Mouse (Mus musculus): ENCODE results near the gene Itga5. TPM values are rescaled to one million over a fixed set of nuclear protein-coding genes. Genes with fewer than 3 reads are reported as not detected.
"Not testable (repeated sequence)": the region's sequence is repeated elsewhere in the genome, so short reads cannot be mapped to it uniquely, and the experiment has no call there.

Gene Itga5
- 55.2 and 55.3 TPM in 2 replicates for polyA plus RNA-seq (2015; fragmentation: Nextera tagmentation; extraction: Ambion mirVana)

- peaks cover 2% of the 10 kb centered on the region; the same call in 1 of the 2 replicates for H3K36me3 ChIP-seq
- H3K27me3 ChIP-seq = no peaks in the 10 kb centered on the region
- whole genome bisulfite sequencing = under 1% methylated on average over 49 of the region's 51 CpGs
- peaks cover 47% of the 10 kb centered on the region for H3K4me1 ChIP-seq
- peak within 1 kb of the TSS; percentile 93 for H3K27ac ChIP-seq
- H3K9me3 ChIP-seq = no peaks in the 10 kb centered on the region
- peak within 1 kb of the TSS; percentile 97 for H3K4me3 ChIP-seq
- peak within 1 kb of the TSS; percentile 73 for H3K4me2 ChIP-seq (replicated peaks)
- peak within 1 kb of the TSS; percentile 95 for H3K9ac ChIP-seq
- peak; percentile 73 for ATAC-seq (ENCODE audit: low FRiP score, low read depth)
These were observed at the start of gene Itga5 for GRCm38 (mm10) chr15:103366376-103367149. Itga5 (minus strand) TSS chr15:103366763.

GRCm38 (mm10) chr15:103405586-103405985 lies 39.0 kb upstream of the Itga5 start:
- ATAC-seq (ENCODE audit: low FRiP score, low read depth); H3K4me1 ChIP-seq; H3K4me2 ChIP-seq (replicated peaks); H3K4me3 ChIP-seq; H3K9ac ChIP-seq; H3K36me3 ChIP-seq; H3K27ac ChIP-seq; H3K27me3 ChIP-seq; H3K9me3 ChIP-seq: not testable (repeated sequence)
- WGBS = 82% methylated on average over 3 of the region's 3 CpGs

- no peak for ATAC-seq (ENCODE audit: low FRiP score, low read depth)
- H3K4me1 ChIP-seq = no peaks in the 10 kb centered on the region
- H3K9me3 ChIP-seq = no peaks in the 10 kb centered on the region
- no peak overlapping the region for H3K27ac ChIP-seq
- no peak overlapping the region for H3K4me2 ChIP-seq (replicated peaks)
- no peaks in the 10 kb centered on the region for H3K36me3 ChIP-seq
- WGBS = 88% methylated on average over 5 of the region's 5 CpGs
- no peak overlapping the region for H3K9ac ChIP-seq
- H3K4me3 ChIP-seq = no peak overlapping the region
- no peaks in the 10 kb centered on the region for H3K27me3 ChIP-seq
These were observed 34.8 kb upstream of the Itga5 start for GRCm38 (mm10) chr15:103401361-103401760.

- H3K4me1 ChIP-seq = no peaks in the 10 kb centered on the region
- no peak overlapping the region for H3K9ac ChIP-seq
- no peak overlapping the region for H3K27ac ChIP-seq
- H3K4me2 ChIP-seq (replicated peaks) = no peak overlapping the region
- no peak overlapping the region for H3K4me3 ChIP-seq
- no peaks in the 10 kb centered on the region for H3K36me3 ChIP-seq
- H3K27me3 ChIP-seq = no peaks in the 10 kb centered on the region
- ATAC-seq (ENCODE audit: low FRiP score, low read depth) = no peak
- H3K9me3 ChIP-seq = no peaks in the 10 kb centered on the region
These were observed 27.0 kb upstream of the Itga5 start for GRCm38 (mm10) chr15:103393577-103393976.

GRCm38 (mm10) chr15:103388556-103389145 lies 22.1 kb upstream of the Itga5 start:
- H3K36me3 ChIP-seq = no peaks in the 10 kb centered on the region
- H3K4me2 ChIP-seq (replicated peaks) = no peak overlapping the region
- no peak overlapping the region for H3K9ac ChIP-seq
- peaks cover 10% of the 10 kb centered on the region for H3K4me1 ChIP-seq
- ATAC-seq (ENCODE audit: low FRiP score, low read depth) = peak; percentile 76; the same call in 1 of the 2 replicates
- H3K27ac ChIP-seq = no peak overlapping the region
- H3K27me3 ChIP-seq = no peaks in the 10 kb centered on the region
- 47% methylated on average over 4 of the region's 4 CpGs for WGBS
- no peak overlapping the region for H3K4me3 ChIP-seq
- no peaks in the 10 kb centered on the region for H3K9me3 ChIP-seq

GRCm38 (mm10) chr15:103383771-103384488 lies 17.4 kb upstream of the Itga5 start:
- H3K9ac ChIP-seq = 0 out of 2 replicates have a peak overlapping the region, but pooled peaks have one; percentile 3
- H3K4me3 ChIP-seq = no peak overlapping the region
- H3K27ac ChIP-seq = peak overlapping the region; percentile 34; the same call in 1 of the 2 replicates
- H3K9me3 ChIP-seq = no peaks in the 10 kb centered on the region
- peaks cover 24% of the 10 kb centered on the region for H3K4me1 ChIP-seq
- H3K27me3 ChIP-seq = no peaks in the 10 kb centered on the region
- ATAC-seq (ENCODE audit: low FRiP score, low read depth) = no peak
- H3K36me3 ChIP-seq = no peaks in the 10 kb centered on the region
- H3K4me2 ChIP-seq (replicated peaks) = no peak overlapping the region
- 60% methylated on average over 7 of the region's 7 CpGs for WGBS

- Histone ChIP-seq H3K9me3 (no peaks in the 10 kb centered on the region), H3K36me3 (no peaks in the 10 kb centered on the region), H3K27ac (peak overlapping the region; percentile 34; the same call in 1 of the 2 replicates), H3K4me3 (no peak overlapping the region), H3K4me2 (replicated peaks) (no peak overlapping the region), H3K27me3 (no peaks in the 10 kb centered on the region), H3K4me1 (peaks cover 34% of the 10 kb centered on the region), H3K9ac (no peak overlapping the region)
- ATAC-seq (ENCODE audit: low FRiP score, low read depth) = no peak
- 21% methylated on average over 5 of the region's 5 CpGs for WGBS
These were observed 16.3 kb upstream of the Itga5 start for GRCm38 (mm10) chr15:103382795-103383406.

GRCm38 (mm10) chr15:103382075-103382474 lies 15.5 kb upstream of the Itga5 start:
- 86% methylated on average over 2 of the region's 2 CpGs for WGBS
- Histone ChIP-seq H3K27ac (no peak overlapping the region), H3K27me3 (no peaks in the 10 kb centered on the region), H3K4me3 (no peak overlapping the region), H3K4me2 (replicated peaks) (no peak overlapping the region), H3K36me3 (no peaks in the 10 kb centered on the region), H3K9me3 (no peaks in the 10 kb centered on the region), H3K9ac (no peak overlapping the region), H3K4me1 (peaks cover 42% of the 10 kb centered on the region)
- ATAC-seq (ENCODE audit: low FRiP score, low read depth) = no peak

- WGBS = 42% methylated on average over 3 of the region's 3 CpGs
- Histone ChIP-seq H3K27ac (0 out of 2 replicates have a peak overlapping the region, but pooled peaks have one; percentile 72), H3K4me1 (peaks cover 44% of the 10 kb centered on the region), H3K36me3 (no peaks in the 10 kb centered on the region), H3K9ac (no peak overlapping the region), H3K9me3 (no peaks in the 10 kb centered on the region), H3K27me3 (no peaks in the 10 kb centered on the region), H3K4me3 (no peak overlapping the region), H3K4me2 (replicated peaks) (no peak overlapping the region)
- peak; percentile 29; the same call in 1 of the 2 replicates for ATAC-seq (ENCODE audit: low FRiP score, low read depth)
These were observed 12.2 kb upstream of the Itga5 start for GRCm38 (mm10) chr15:103378665-103379356.

- Histone ChIP-seq H3K4me1 (peaks cover 36% of the 10 kb centered on the region), H3K4me3 (no peak overlapping the region), H3K9ac (no peak overlapping the region), H3K27me3 (no peaks in the 10 kb centered on the region), H3K4me2 (replicated peaks) (no peak overlapping the region; the same call in 1 of the 2 replicates), H3K36me3 (no peaks in the 10 kb centered on the region), H3K9me3 (no peaks in the 10 kb centered on the region), H3K27ac (peak overlapping the region; percentile 72)
- 0 out of 2 replicates have a peak, but pooled peaks have one; percentile 26 for ATAC-seq (ENCODE audit: low FRiP score, low read depth)
- WGBS = 55% methylated on average over 3 of the region's 3 CpGs
These were observed 11.4 kb upstream of the Itga5 start for GRCm38 (mm10) chr15:103377752-103378664.
